Mouse (Mus musculus) adrenal gland, postnatal 10 days (tissue): ENCODE measurements around the gene E330034G19Rik. TPM values are rescaled to one million over a fixed set of nuclear protein-coding genes. Genes with fewer than 3 reads are reported as not detected.
"Not testable (repeated sequence)": the region's sequence is repeated elsewhere in the genome, so short reads cannot be mapped to it uniquely, and the experiment has no call there.

Source experiments
- DNase-seq: peaks from one replicate; pipeline ENCODE4 v3.0.0; 2021; ENCODE audit warnings: mixed read lengths
- total RNA-seq, 2 experiments: library from RNA; stranded (reverse); gene quantifications; 2 replicates each; pipeline ENCODE4 v1.2.3; 2021

Gene E330034G19Rik
- total RNA-seq, 2 experiments from 2014 or later = not detected

GRCm38 (mm10) chr14:24347007-24347406 lies 54.0 kb downstream of the E330034G19Rik start:
- not testable (repeated sequence) for DNase-seq

- DNase-seq = peak; percentile 74
Observed at GRCm38 (mm10) chr14:24358295-24358951, 65.4 kb downstream of the E330034G19Rik start.

Other genes with a start within 250 kb of the E330034G19Rik start
- 10 to 100 TPM; 31.9 to 37.6 TPM for gene Dlg5, start 47.3 kb upstream of the E330034G19Rik start, total RNA-seq
- gene Polr3a, start 193.8 kb downstream of the E330034G19Rik start, total RNA-seq = 10 to 100 TPM; 17.9 to 21.4 TPM
- gene Rps24, start 193.9 kb downstream of the E330034G19Rik start, total RNA-seq = 1,000 to 10,000 TPM; 1,547 to 1,559 TPM